Mouse (Mus musculus) liver, adult 2 months (tissue): ENCODE results near the gene C1s1.

ENCODE experiments used
- CTCF ChIP-seq: fragments of 200-500 bp; IDR thresholded peaks from 2 replicates; pipeline ENCODE4 v1.5.1; 2011; ENCODE audit warnings: low read depth, low read length, control low read depth
- POLR2A ChIP-seq: fragments of 200-500 bp; IDR thresholded peaks from 2 replicates; pipeline ENCODE4 v1.6.1; 2011; ENCODE audit warnings: low read length, control low read depth; ENCODE audit not compliant: insufficient read depth; ENCODE audit errors: extremely low read depth

- TF ChIP-seq CTCF (no peak), POLR2A (no peak)
Observed at GRCm38 (mm10) chr6:124491427-124491826, 50.7 kb downstream of the C1s1 start.
